Mouse (Mus musculus) left cerebral cortex, adult 9 months (tissue): ENCODE measurements around the gene March10.

Source experiments
- DNase-seq, 2 experiments: peaks; one replicate each; pipeline ENCODE4 v3.0.0; 2022; ENCODE audit warnings: low spot score in 2 of 2

The March10 gene

DNA sequence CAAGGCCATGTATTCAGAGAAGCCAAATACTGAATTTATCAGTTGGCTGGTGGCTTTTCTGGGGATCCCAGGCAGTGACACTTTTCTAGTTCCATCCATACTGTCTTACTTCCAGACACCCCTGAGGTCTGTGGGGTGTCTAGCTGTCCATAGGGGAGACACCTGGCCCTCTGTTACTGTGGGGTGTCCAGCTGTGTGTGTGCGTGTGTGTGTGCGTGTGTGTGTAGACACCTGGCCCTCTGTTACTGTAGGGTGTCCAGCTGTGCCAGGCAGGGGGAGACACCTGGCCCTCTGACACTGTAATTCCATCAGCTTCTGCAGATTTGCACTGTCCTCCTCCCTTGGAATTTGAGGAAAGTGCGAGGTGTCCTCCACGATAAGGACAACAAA is 102.6 kb downstream of the March10 start:
- DNase-seq = no peak

DNA sequence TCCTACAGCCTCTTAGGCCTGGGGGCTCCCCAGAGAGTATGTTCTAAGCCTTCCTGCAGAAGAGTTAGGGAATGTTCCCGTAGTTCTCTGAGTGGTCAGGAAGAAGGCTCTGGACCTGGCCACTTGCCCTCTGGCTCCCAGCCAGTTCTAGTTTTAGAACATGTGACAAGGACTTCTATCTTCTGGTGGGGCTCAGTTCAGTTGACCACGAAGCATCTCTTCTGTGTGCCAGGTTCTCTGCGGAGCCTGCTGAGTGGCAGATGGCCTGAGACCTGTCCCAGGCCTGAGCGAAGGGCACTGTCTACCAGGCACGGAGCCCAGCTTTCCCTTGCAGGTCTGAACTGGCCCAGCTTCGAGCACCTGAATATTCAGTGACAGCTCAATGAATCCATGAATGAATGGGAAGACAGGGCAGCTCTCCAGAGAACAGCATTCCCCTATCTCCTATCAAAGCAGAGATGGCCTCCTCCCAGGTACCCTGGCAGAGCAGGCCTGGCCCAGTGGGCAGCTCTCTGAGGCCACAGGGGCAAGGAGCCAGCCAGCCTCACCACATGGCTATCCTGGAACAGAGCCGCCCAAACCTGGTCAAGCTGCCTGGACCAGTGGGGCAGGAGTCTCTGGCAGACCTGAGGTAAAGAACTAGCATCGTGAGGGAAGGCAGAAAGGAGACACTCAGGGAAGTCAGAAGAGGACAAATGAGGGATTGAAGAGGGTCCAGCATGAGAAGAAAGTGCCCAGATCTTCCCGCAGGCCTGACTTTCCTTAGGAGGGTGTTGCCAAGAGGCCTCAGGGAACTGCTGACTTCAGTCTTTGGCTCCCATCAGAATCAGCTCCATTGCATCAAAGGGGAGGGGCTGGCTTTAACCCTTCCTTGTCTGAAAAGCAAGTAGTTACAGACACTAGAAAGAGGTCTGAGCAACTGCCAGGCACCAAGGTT is 103.3 kb downstream of the March10 start:
- no peak for DNase-seq

DNA sequence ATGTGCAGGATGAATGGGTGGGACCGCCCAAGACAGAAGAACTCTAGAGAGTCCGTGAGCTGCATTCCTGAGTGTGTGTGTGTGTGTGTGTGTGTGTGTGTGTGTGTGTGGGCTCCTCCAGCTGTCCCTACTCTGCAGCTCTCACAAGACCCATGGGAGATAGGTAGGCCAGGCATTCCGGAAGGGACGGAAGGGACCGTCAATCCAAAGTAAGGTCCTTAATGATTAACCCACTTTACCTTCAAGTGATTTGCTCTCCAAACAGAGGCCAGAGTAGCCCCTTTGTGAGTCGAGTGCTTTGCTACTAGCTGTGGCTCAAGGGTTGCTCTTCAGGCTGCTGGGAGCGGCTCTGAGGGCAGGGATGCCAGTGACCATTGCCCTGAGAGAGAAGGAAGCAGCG is 104.4 kb downstream of the March10 start:
- DNase-seq = no peak

DNA sequence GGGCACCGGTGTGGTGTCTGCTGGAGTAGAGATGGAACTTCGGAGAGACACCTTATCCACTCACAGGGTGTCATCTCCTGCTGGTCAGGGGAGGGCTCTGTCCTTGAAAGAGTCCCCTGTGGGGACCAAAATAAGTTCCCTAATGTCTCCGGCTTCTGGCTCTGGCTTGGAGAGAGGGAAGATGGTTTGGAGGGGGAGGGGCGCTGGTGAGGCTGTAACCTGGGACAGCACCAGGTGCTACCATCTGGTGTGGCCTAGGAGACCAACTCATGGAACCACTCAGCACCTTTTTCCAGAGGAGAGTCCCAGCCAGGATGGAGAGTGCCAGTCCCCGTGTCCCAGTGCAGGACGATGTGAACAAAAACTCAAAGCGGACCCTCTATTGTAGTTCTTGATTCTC is 105.9 kb downstream of the March10 start:
- no peak for DNase-seq

DNA sequence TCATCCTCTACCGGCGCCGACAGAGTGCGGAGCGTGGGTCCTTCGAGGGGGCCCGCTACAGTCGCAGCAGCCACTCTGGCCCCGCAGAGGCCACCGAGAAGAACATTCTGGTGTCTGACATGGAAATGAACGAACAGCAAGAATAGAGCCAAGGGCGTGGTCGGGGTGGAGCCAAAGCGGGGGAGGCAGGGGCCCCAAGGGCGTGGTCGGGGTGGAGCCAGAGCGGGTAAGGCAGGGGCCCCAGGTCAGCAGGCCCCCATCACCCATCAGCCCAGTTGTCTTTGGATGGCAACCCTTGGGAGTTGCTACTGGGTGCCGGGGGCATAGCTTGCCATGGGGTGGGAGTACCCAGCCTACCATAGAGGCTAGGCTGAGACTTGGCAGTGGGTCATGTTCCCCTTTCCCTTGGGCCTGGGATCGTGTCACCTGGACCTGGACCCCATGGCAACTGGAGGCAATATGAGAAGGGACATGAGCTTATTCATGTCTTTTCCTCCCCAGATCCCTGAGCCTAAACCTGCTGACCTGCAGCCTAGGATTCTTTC is 106.7 kb downstream of the March10 start:
- DNase-seq = no peak

GRCm38 (mm10) chr11:105348495-105348982 is 108.0 kb downstream of the March10 start:
- DNase-seq = no peak

GRCm38 (mm10) chr11:105347162-105348161 is 109.1 kb downstream of the March10 start:
- DNase-seq = peak; percentile 64 to 91

GRCm38 (mm10) chr11:105345284-105345683 is 111.3 kb downstream of the March10 start:
- no peak for DNase-seq

DNA sequence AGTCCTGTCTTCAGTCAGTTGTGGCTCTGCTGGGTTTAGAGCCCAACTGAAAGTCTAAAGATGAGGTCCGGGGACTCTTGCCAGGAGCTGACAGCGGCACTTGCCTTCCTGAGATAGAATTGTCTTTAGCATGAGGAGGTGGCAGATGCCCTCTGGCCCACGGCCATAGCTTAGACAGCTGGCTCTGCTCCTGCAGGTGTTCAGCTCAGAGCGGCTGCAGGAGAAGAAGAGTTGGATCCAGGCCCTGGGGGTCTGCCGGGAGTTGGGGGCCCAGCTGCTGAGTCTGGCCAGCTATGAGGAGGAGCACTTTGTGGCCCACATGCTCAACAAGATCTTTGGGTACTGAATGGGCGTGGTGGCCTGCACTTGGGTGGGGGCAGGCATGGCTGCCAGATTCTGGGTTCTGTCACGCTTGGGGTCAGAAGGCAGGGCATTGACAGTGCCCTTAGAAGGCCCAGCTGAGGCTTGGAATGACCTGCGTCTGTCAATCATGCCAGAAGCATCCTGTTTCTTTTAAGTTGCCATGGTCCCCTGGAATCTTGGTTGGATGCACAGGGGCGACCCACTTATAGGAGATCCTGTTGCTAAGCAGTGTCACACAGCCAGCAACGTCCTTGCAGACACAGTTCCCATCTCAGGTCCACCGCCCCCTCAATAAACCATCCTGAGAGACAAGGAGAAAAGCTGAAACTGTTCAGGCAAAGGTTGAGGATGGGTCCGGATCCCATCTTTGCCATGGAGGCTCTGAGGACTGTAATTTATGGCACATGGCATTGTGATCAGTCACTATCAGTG is 117.7 kb downstream of the March10 start:
- no peak for DNase-seq

- no peak for DNase-seq
Observed at GRCm38 (mm10) chr11:105333867-105334670, 122.5 kb downstream of the March10 start.

- peak in 1 of 2 experiments; percentile 71 for DNase-seq
Observed at GRCm38 (mm10) chr11:105332468-105332867, 124.1 kb downstream of the March10 start.

DNA sequence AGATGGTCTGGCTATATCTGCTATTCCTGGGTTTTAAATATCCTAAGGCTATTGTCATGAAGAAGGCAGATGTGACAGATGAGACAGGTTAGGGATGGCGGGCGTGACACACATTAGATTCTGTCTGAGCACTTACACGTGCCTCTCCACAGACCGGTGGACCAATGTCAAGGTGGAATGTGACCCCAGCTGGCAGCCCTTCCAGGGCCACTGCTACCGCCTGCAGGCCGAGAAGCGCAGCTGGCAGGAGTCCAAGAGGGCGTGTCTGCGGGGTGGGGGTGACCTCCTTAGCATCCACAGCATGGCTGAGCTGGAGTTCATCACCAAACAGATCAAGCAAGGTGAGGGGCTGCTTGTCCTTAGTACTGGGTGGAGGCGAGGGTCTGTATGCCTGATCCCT is 124.8 kb downstream of the March10 start:
- DNase-seq = no peak

GRCm38 (mm10) chr11:105331129-105331528 is 125.4 kb downstream of the March10 start:
- DNase-seq = no peak

GRCm38 (mm10) chr11:105329962-105330361 is 126.6 kb downstream of the March10 start:
- DNase-seq = no peak

DNA sequence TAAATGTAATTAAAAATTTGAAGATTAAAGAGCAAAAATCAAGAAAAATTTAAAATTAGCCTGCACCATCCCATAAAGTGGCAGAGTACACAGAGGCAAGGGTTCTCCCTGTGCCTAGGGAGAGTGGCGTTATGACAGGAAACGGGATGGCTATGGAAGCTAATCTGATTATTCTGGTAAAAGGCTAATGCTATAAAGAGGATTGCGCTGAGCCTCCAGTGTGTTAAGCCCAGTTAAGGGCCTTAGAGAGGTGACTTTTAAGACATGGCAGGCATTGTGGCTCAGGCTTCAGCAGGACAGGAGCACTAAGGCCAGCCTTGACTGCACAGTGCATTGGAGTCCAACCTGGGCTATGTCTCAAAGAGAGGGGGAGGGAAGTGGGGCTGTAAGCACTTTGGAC is 129.4 kb downstream of the March10 start:
- no peak for DNase-seq

- no peak for DNase-seq
Observed at GRCm38 (mm10) chr11:105323530-105323929, 133.0 kb downstream of the March10 start.

GRCm38 (mm10) chr11:105321090-105321489 is 135.4 kb downstream of the March10 start:
- DNase-seq = no peak

DNA sequence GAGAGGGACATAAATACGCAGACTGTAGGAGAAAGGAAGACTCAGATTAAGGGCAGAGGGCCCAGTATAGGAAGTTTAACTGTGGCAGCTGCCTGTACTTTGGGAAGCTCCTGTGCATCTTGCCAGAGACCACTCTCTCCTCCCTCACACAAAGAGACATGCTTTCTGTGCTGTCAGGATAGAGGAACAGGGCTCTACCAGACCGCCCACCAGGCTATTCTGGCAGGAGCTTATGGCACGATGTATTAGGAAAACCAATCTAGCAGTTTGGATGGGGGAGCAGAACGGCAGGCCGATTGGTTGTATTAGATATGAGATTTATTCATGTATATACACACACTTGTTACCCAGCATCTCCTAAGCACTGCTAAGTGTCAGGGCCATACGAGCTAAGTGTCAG is 138.8 kb downstream of the March10 start:
- no peak for DNase-seq

- no peak for DNase-seq
Observed at GRCm38 (mm10) chr11:105316121-105316520, 140.4 kb downstream of the March10 start.

DNA sequence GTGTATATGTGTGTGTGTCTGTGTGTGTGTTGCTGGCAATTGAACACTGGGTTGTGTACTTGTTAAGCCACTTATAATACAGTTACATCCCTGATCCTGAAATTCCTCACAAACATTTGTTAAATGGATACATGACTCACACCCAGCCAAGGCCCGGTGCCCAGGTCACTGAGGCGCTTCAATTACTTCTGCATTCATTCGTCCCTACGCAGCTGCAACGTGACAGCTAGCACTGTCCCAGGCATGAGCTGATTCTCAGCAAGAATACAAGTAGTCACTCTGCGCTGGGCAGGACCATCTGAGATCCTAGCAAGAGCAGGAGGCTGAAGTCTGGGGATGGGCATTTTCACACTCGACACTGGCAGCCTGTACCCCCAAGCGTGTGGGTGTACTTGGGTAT is 141.2 kb downstream of the March10 start:
- no peak for DNase-seq
